Mouse (Mus musculus) frontal cortex, adult 2 months (tissue): ENCODE measurements around the gene Olfr311. TPM values are rescaled to one million over a fixed set of nuclear protein-coding genes. Genes with fewer than 3 reads are reported as not detected.
"Not testable (repeated sequence)": the region's sequence is repeated elsewhere in the genome, so short reads cannot be mapped to it uniquely, and the experiment has no call there.

Experiments used
- DNase-seq, 2 experiments: peaks; one replicate each; pipeline ENCODE4 v3.0.0; 2022; ENCODE audit warnings: low spot score in 1 of 2; ENCODE audit errors: extremely low spot score in 1 of 2
- polyA plus RNA-seq: library from polyadenylated mRNA; depleted of rRNA; stranded (reverse); fragments of >200 nt; gene quantifications from 2 replicates; pipeline ENCODE4 v1.2.3, GENCODE M21; 2012; rRNA removed

The Olfr311 gene
- polyA plus RNA-seq, result 0.06 TPM in 1 of 2 replicates, not detected in the other

DNA sequence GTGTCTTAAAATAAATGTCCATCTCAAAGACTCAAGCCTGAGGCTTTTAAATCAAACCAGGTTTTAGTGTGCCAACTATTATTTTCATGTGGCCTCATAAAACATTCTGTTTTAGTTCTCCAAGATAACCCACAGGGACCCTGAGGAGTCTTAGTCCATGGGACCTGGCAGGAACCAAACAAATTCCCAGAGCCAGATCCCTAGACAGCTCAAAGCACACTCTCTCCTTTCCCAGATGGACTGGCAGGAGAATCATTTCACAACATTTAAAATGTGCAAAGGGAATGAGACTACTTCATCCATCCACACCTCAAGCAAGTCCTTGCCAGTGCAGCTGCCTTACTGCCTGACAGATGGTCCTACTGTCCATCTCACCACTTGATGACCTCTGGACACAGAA, at the start of gene Olfr311:
Gene Olfr311 (plus strand): TSS at position 301 of the 400 bp plus-strand sequence.
- DNase-seq, result not testable (repeated sequence)

DNA sequence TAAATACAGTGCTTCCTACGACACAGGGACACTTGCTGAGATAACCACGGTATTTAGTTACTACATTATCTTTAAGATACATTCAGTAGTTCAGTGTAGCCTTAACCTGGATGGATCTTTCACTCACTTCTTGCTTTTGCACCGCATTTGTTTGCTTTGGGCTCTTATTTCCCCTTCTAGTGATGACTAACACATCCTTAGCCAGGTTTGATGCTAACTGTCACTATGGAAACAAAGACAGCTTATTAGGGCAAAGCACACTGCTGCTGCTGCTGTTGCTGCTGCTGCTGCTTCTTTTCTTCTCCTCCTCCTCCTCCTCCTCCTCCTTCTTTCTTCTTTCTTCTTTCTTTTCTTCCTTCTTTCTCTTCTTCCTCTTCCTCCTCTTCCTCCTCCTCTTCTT, 49.5 kb upstream of the Olfr311 start:
- DNase-seq, result no peak

GRCm38 (mm10) chr11:58790053-58790452, 49.0 kb upstream of the Olfr311 start:
- DNase-seq, result no peak

GRCm38 (mm10) chr11:58790646-58791045, 48.4 kb upstream of the Olfr311 start:
- no peak for DNase-seq

DNA sequence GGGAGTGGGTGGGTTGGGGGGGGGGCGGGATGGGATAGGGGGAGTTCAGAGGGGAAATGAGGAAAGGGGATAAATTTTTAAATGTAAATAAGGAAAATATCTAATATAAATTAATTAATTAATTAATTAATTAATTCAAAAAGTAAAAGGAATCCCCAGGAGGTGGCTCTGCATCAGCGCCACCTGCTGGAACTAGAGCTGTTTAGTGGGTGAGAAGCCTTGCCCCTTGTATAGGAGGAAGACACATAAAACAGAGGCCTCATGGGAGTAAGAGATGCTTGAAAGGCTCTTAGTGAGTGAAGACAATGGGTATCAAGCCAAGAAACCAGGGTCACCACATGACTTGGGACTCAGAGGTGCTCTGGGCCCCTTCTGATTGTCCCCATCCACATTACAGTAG, 43.2 kb upstream of the Olfr311 start:
- DNase-seq, result no peak

DNA sequence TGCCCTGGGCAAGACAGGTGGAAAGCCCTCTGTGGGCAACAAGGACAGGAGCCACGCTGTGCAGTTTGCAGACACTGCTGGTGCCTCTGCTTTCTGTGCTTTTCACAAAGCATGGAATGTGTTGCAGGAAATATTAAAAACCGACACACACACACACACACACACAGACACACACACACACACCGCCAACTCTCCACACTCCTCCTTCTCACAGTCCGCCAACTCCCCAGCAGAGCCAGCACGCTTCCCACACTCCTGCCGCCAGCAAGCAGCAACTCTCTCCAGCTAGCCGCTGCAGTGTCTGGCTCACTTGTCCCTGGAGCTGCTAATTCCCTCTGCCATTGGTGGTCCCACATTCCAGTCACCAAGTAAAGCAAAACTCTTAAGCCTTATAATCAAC, 42.2 kb upstream of the Olfr311 start:
- DNase-seq, result peak; percentile 71 to 85

DNA sequence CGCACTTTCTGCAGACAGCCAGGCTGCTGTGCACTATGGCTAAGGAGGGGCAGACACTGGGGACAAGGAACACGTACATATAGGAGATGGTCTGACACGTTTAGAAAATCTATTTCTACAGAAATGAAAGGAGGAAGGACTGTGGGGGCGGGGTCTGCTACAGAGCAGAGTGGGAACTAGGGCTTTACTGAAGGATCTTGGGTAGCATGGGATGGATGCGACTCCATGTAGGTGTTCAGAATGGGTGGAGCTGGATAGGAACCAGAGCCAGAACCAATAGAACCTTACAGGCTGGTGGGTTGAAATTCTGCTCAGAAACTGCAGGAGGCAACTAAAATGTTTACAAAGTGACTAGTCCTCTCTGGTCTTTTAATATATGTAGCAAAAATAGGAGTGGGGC, 39.3 kb upstream of the Olfr311 start:
- DNase-seq, result peak; percentile 14 to 59

GRCm38 (mm10) chr11:58801558-58802228, 37.4 kb upstream of the Olfr311 start, which contains the start of gene Fam183b:
TSS of gene Fam183b (minus strand) at chr11:58801960.
- DNase-seq, result peak in 1 of 2 experiments; percentile 24

GRCm38 (mm10) chr11:58803871-58804270, 35.2 kb upstream of the Olfr311 start:
- DNase-seq, result no peak

GRCm38 (mm10) chr11:58804393-58804792, 34.7 kb upstream of the Olfr311 start:
- no peak for DNase-seq

GRCm38 (mm10) chr11:58812001-58812400, 27.1 kb upstream of the Olfr311 start:
- DNase-seq, result no peak

- DNase-seq, result not testable (repeated sequence)
These were observed 24.4 kb upstream of the Olfr311 start, which contains the start of gene Olfr313 for GRCm38 (mm10) chr11:58814700-58815099. TSS of gene Olfr313 (plus strand) at chr11:58815000.

DNA sequence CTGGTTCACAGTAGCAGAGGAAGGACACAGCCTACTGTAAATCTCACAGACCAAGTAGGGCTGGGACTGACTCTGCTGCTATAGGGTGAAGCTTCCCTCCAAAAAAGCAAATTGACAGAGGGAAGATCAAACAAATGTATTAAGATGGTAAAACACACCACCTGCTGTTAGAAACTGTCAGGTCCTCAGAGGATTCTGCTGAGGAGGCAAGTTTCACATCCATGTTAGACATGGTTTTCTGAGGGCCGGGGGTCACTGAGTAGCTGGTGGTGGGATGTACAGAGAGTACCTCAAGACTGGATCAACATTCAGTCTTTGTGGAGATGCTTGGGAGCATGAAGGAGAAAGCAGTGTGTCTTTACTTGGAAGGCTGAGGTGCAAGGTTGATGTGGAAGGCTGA, 23.4 kb upstream of the Olfr311 start:
- DNase-seq, result no peak

GRCm38 (mm10) chr11:58828937-58829336, 10.1 kb upstream of the Olfr311 start, which contains the start of gene Olfr312:
TSS of gene Olfr312 (plus strand) at chr11:58829237.
- not testable (repeated sequence) for DNase-seq

DNA sequence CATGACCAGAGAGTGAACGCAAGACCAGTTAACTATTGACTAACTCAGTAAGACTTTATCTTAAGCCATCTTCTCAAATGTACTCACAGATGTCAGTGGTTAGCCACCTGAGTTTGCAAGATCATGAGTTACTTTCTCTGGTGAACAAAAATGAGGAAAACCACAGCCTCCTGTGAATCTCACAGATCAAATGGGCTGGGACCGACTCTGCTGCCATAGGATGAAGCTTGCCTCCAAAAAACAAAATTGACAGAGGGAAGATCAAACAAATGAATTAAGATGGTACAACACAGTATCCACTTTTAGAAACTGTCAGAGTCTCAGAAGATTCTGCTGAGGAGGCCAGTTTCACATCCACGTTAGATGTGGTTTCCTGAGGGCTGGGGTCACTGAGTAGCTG, 9.3 kb upstream of the Olfr311 start:
- no peak for DNase-seq

GRCm38 (mm10) chr11:58832541-58832940, 6.5 kb upstream of the Olfr311 start:
- DNase-seq, result not testable (repeated sequence)

DNA sequence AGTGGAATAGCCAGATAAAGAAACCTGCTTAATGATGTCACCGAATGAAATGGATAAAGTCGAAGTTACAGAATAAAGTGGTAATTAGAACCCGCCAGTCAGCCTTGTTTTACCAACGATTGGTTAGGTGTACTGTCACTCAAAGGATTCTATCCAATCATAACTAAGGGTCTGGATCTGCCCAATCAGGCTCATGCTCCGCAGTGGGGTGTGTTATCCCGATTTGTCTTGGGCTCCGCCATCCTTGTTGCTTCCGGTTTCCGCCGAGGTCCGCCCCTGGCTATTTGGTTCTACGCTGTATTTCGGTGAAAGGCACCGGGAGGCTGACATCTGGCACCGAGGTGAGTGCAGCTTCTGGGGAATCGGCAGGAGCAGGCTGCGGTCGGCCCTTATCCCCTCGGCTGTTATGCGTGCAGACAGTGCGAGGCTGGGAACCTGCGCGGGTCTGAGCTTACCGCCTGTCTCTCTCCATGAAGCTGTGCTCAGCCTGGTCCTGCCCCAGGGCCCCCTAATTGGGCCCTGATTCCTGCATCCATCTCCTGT, 7.9 kb downstream of the Olfr311 start, which contains the start of gene Gm12258:
Gene Gm12258 (plus strand): TSS at position 240 of the 543 bp plus-strand sequence.
- peak; percentile 93 to 100 for DNase-seq

GRCm38 (mm10) chr11:58847636-58848035, 8.6 kb downstream of the Olfr311 start:
- no peak for DNase-seq

- DNase-seq, result no peak
These were observed 10.7 kb downstream of the Olfr311 start for GRCm38 (mm10) chr11:58849731-58850130.

- DNase-seq, result no peak
These were observed 21.7 kb downstream of the Olfr311 start for GRCm38 (mm10) chr11:58860744-58861143.

DNA sequence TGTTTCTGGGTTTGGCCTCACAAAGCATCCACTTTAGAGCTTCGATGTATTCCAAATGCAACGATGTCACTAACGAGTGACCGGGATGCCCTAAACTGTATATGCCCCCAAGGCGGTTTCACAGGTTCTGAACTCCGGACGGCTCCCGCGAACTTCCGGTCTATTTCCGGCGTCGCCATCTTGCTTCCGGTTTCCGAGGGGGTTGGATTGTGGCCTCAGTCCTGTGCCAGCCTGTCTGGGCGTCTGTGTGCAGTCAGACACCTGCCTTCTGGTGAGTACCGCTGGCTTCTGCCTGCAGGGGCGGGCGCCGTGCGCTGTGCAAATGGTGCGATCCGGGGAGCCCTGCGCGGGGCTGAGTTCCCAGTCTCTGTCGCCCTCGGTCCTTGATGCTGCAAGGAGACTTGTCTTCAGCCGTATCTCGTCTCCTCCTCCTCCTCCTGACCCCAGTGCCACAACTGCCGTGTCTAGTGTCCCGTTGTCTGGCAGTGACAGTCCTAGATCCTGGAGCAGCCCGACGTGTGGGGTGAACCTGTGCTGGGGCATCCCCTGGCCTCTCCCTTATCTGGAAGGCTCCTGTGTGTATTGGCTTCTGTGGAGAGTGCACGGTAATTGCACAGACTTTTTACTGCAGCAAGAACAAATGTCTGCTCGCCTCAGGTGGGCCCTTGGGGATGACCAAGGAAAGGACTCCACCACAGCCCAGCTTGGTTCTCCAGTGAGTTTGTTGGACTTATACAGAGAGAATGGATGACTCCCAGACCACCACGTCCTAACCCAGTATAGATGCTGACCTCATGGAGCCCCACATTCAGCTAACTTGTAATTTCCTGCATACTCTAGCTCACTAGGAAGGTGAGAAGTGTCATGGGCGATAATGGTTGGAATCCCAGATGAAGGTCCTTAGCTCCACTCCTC, 28.2 kb downstream of the Olfr311 start, which contains the start of gene 2810021J22Rik:
Gene 2810021J22Rik (plus strand): TSS at position 178 of the 915 bp plus-strand sequence.
- DNase-seq, result peak in 1 of 2 experiments; percentile 86
